Mouse (Mus musculus): ENCODE results near the gene Timm17b.
A peak's percentile ranks its signal among the peaks of the same experiment; 100 is the strongest.
"Not testable (repeated sequence)": the region's sequence is repeated elsewhere in the genome, so short reads cannot be mapped to it uniquely, and the experiment has no call there.

Timm17b gene

DNA sequence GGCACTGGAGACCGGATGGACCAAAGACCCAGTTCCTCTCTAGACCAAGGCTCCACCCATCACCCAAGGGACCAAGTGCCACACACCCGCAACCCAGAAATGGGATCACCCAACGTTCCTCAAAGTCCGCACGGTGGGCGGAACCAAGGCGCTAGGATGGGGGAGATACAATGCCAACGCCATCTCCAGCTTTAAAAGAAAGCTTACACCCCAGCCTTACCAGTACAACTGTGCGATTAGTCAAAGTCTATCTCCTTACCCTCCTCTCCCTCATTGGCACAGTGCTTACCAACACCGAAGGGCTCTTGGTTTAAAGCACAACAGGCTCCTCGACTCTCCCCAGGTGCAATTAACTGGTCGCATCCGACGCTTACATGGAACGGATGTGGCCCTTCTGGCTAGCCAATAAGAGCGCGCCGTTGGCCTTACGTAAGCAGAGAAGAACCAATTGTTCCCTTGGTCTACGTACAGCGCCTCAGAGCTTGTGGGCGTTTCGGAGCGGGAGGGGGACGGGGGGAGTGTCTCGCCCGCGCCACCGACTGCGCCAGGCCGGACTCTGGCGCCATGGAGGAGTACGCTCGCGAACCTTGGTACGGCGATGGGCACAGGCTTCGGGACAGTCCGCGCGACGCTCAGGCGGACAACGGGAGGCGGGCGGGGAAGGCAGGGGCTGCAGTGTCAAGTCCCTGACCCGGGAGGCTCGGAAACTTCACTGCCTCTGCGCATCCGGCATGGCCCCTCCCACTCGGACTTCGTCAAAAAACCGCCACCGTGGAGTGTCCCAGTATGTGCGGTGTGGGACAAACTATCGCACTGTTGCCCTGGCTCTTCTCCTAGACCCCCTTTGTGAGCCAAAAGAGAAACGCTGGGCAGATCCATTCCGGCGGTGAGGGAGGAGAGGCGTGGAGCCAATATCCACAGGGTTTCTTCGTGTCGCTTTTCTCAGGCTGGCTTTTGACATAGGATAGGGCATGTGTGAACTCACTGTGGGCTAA is at the start of gene Timm17b, which contains the start of gene Pqbp1:
Gene Timm17b, plus strand, starts transcription at position 478 of the 995 bp plus-strand sequence.
Gene Pqbp1, minus strand, starts transcription at position 390 of the 995 bp plus-strand sequence.
- peak; percentile 91 for DNase-seq (ENCODE audit: low read depth)

GRCm38 (mm10) chrX:7854578-7854977 is 44.6 kb upstream of the Timm17b start:
- DNase-seq (ENCODE audit: low read depth) = peak; percentile 54

DNA sequence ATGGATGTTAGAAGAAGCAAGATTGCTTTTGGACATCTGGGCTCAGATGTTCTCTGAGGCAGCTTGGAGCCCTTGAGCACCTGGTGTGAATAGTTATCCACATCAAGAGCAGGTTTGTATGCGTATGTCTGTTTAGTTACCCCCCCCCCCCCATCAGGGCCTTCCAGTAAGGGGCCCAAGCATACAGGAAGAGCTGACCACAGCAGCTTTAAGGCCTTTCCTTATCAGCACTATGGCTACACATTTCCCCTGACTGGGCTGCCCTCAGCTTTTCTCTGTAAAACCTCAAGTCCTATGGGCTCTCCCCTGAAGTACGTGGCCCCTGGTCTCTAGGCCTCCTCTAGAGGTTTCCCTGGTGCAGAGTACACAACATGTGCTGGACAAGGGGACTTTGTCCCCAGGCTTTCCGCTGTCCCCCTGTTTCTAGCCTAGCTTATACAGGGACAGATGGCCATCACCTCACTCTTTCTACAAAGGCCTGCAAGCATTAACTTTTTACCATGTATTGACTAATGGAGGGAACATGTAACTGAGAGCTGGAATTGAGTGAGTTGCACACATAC is 39.9 kb upstream of the Timm17b start:
- DNase-seq (ENCODE audit: low read depth) = no peak

- no peak for DNase-seq (ENCODE audit: low read depth)
Observed at GRCm38 (mm10) chrX:7863181-7863580, 36.0 kb upstream of the Timm17b start.

DNA sequence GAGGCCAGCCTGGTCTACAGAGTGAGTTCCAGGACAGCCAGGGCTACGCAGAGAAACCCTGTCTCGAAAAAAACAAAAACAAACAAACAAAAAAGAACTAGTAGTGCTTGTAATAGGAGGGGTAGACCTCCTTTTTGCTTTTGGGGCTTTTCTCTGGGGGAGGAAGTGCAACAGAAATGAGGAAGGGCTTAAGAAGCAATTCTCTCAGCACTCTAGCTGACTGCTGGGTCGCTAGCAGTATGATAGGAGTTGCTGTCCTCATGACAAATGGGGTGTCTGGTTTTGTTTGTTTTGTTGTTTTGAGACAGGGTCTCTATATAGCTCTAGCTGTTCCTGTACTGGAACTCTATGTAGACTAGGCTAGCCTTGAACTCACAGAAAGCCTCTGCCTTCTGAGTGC is 34.6 kb upstream of the Timm17b start:
- no peak for DNase-seq (ENCODE audit: low read depth)

- no peak for DNase-seq (ENCODE audit: low read depth)
Observed at GRCm38 (mm10) chrX:7865343-7865742, 33.8 kb upstream of the Timm17b start.

DNA sequence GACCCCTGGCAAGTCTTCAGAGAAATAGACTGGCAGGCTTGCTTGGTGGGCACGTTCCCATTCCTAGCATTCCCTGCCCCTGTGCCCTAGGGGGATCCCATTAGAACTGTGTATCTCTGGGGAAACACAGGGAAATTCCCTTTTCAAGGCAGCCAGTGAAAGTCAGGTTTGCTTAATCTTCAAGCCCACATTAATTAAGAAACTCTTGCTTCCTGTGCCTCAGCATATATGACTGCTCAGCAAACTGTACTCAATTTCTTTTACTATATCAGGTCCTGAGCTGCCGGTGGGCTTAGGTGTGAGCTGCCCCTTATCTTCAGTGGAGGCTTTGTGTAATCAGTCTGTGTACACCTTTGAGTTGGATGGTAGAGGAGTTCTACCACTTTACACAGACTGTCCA is 33.4 kb upstream of the Timm17b start:
- DNase-seq (ENCODE audit: low read depth) = no peak

DNA sequence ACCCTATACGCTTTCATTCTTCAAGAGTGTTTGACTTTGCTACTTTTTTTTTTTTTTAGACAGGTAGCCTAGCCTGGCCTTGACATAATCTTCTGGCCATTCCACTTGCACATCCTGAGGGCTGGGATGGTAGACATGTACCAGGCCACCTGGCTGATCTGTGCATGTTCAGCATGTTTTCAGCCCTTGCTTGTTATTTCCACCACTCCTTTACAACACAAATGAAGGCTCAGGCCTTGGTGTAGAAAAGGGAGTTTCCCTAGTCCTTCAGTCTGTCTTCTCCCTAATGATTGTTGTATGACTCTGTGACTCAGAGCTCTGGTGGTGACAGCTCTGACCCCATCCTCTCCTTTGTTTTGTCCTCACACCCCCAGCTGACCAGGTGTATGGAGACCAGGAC is 32.0 kb upstream of the Timm17b start:
- no peak for DNase-seq (ENCODE audit: low read depth)

- DNase-seq (ENCODE audit: low read depth) = no peak
Observed at GRCm38 (mm10) chrX:7868506-7868905, 30.7 kb upstream of the Timm17b start.

DNA sequence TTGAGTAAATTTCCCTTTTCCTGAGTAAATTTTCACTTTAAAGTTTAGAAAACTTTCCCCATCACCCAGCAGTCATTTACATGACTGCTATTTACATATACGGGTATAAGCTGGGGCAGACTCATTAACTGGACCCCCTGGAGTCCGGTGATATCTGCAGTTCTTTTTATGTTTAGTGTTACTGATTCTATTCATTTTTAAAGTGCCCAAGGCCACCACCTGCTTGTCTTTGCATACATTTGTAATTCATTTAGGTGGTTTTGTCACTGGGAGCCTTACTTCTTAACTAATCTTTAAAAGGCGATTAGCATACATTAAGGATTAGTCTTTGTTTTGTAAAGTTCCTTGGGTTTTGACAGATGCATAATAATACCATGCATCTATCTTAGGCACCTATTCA is 29.3 kb upstream of the Timm17b start:
- no peak for DNase-seq (ENCODE audit: low read depth)

GRCm38 (mm10) chrX:7878007-7878419 is 21.1 kb upstream of the Timm17b start, which contains the start of gene Pim2:
Pim2 (plus strand) TSS chrX:7878262.
- DNase-seq (ENCODE audit: low read depth) = no peak

DNA sequence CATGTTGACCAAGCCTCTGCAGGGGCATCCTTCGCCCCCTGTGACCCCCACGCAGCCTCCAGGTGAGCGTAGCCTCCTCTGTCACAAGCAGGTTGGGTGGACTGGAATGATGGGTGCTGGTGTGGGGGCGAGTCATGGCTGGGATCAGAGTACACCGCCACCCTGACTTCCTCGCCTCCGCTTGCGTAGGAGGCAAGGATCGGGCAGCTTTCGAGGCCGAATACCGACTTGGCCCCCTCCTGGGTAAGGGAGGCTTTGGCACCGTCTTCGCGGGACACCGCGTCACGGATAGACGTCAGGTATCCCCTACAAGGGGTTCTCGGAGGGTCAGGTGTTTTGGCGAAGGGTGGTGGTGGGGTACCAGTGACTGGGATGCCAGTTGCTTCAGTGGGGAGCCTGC is 20.7 kb upstream of the Timm17b start:
- no peak for DNase-seq (ENCODE audit: low read depth)

GRCm38 (mm10) chrX:7879819-7880218 is 19.3 kb upstream of the Timm17b start:
- peak; percentile 61 for DNase-seq (ENCODE audit: low read depth)

DNA sequence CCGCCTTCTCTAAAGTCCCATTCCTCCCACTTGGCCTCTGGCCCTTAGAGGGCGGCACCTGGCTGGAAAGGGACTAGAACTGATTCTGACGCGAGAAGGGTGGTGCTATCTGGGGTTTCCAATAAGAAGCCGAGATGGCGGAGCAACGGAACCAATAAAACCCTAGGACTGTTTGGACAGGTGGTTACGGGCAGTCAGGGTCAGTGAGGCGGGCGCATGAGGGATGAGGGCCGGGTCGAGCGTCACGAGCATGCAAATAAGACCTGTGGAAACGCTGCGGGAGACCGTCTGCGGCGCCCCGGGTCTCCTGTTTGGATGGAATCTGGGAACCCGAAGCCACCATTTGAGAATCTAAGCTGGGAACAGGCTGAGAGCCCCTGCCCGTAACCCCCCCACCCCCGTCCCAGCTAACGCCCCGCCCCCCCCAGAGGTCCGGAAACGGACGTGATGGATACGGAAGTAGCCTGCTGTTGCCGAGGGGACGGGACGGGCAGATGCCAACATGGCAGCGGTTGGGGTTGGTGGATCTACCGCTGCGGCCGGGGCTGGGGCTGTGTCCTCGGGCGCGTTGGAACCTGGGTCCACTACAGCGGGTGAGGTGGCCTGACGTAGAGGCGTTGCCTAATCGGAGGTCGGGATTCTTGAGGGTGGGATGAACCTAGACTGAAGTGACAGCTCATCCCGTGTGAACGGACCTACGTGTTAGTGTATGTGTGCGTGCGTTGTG is 15.2 kb upstream of the Timm17b start, which contains the start of gene Slc35a2:
Gene Slc35a2, plus strand, starts transcription at position 188 of the 727 bp plus-strand sequence.
- peak; percentile 90 for DNase-seq (ENCODE audit: low read depth)

GRCm38 (mm10) chrX:7898211-7898610 is 946 bp upstream of the Timm17b start:
- peak; percentile 2 for DNase-seq (ENCODE audit: low read depth)

DNA sequence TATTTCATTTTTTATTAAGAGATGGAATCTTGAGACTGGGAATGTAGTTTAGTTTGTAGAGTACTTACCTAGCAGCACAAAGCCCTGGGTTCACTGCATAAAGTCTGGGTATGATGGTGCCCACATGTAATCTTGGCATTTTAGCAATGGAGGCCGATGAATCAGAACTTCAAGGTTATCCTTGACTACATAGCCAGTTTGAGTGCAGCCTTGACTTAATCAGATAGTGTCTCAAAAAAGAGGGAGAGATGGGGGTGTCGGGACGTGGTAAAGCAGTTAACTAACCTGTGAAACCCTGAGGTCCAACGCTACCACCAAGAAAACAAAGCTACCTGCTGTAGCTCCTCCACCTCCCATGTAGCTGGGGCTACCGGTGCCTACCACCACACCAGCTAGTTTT is 5.3 kb downstream of the Timm17b start:
- DNase-seq (ENCODE audit: low read depth) = no peak

GRCm38 (mm10) chrX:7907735-7908134 is 8.6 kb downstream of the Timm17b start, which contains the start of gene Gm10491:
Gm10491 (minus strand) TSS chrX:7907835.
- DNase-seq (ENCODE audit: low read depth) = no peak

DNA sequence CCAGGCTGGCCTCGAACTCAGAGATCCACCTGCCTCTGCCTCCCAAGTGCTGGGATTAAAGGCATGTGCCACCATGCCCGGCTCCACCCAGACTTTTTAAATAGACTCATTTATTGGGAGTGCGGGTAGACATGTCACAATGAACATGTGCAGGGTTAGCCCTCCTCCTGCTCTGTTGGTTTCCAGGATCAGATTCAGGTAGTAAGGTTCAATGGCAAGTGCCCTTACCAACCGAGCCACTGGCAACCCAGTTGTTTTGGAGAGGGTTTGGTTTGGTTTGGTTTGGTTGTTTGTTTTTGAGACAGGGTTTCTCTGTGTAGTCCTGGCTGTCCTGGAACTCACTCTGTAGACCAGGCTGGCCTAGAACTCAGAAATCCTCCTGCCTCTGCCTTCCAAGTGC is 10.1 kb downstream of the Timm17b start, which contains the start of gene Gm10490:
Gene Gm10490, plus strand, starts transcription at position 301 of the 400 bp plus-strand sequence.
- DNase-seq (ENCODE audit: low read depth) = not testable (repeated sequence)

DNA sequence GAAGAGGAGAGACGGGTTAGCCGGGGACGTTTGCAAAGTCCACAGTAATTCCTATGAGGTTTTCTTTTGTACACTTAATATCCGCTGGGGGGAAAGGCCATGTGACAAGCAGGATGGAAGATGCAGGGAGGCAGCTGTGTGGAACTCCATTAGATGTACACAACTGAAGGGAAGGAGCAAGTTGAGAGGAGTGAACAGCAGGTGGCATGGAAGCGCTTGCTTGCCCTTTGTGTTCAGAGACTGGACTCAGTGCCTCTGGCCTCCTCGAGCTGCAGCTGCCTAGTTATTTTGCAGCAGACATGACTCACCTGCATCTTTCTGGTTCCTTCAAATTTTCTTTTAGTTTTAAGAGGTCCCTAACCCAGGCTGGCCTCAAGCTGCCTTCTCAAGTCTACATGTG is 11.3 kb downstream of the Timm17b start:
- peak; percentile 22 for DNase-seq (ENCODE audit: low read depth)

DNA sequence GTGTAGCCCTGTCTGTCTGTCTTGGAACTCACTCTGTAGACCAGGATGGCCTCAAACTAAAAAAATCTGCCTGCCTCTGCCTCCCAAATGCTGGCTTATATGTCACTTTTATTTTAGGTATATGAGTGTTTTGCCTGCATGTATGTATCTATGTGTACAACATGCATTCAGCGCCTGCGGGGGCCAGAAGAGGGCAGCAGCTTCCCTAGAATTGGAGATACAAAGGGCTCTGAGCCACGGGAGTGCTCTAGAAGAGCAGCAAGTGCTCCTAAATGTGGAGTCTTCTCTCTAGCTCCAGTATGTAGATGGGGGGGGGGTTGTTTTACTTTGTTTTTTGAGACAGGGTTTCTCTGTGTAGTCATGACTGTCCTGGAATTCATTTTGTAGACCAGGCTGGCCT is 16.5 kb downstream of the Timm17b start:
- peak; percentile 46 for DNase-seq (ENCODE audit: low read depth)

- not testable (repeated sequence) for DNase-seq (ENCODE audit: low read depth)
Observed at GRCm38 (mm10) chrX:7917960-7918359, 18.8 kb downstream of the Timm17b start.

Measured in NIH3T3 (cell line).